Mouse (Mus musculus) thymus, postnatal 36 days (tissue): Measurements from ENCODE around the gene Rasgrp1.

Source experiments
- DNase-seq, 2 experiments: peaks; one replicate each; pipeline ENCODE4 v3.0.0; 2022; ENCODE audit warnings: mixed read lengths in 2 of 2

Gene Rasgrp1

GRCm38 (mm10) chr2:117241953-117242352 is 100.8 kb downstream of the Rasgrp1 start:
- no peak for DNase-seq

GRCm38 (mm10) chr2:117231257-117231656 is 111.5 kb downstream of the Rasgrp1 start:
- peak; percentile 63 to 66 for DNase-seq

GRCm38 (mm10) chr2:117230261-117230660 is 112.5 kb downstream of the Rasgrp1 start:
- no peak for DNase-seq
